Mouse (Mus musculus) CH12.LX (cell line): Measurements from ENCODE around the gene Ptges3. TPM values are rescaled to one million over a fixed set of nuclear protein-coding genes. Genes with fewer than 3 reads are reported as not detected.

Experiments used
- DNase-seq: peaks from one replicate; pipeline ENCODE4 v3.0.0-alpha.2; 2013; ENCODE audit errors: extremely low read depth
- H3K27ac ChIP-seq: 2 replicates; pipeline ENCODE4 v1.5.1; 2012; ENCODE audit warnings: low read depth, mild to moderate bottlenecking, control low read depth, moderate library complexity; ENCODE audit not compliant: insufficient read depth
- H3K27me3 ChIP-seq: replicated peaks from 2 replicates; pipeline ENCODE3; 2012; ENCODE audit warnings: inconsistent platforms
- H3K36me3 ChIP-seq, 2 experiments: replicated peaks in 1 of 2; 2 replicates each; pipeline versions ENCODE3 to v1.6.1; 2012; ENCODE audit warnings: inconsistent platforms in 1 of 2, low read length in 1 of 2, mild to moderate bottlenecking in 1 of 2, mixed read lengths in 1 of 2, moderate library complexity in 1 of 2; ENCODE audit not compliant: control insufficient read depth in 1 of 2, insufficient read depth in 1 of 2
- H3K4me1 ChIP-seq, 2 experiments: 2 replicates each; pipeline ENCODE4 v1.6.1; 2012; ENCODE audit warnings: inconsistent platforms in 1 of 2, moderate library complexity in 1 of 2; ENCODE audit not compliant: insufficient read depth in 2 of 2, control insufficient read depth in 1 of 2
- H3K4me2 ChIP-seq: 2 replicates; pipeline ENCODE4 v1.6.1; 2012; ENCODE audit warnings: low read depth, mild to moderate bottlenecking, control low read depth; ENCODE audit not compliant: poor library complexity, insufficient read depth, severe bottlenecking
- H3K4me3 ChIP-seq, 3 experiments: fragments of 150-350 bp in 1 of 3; sonication (generic) in 1 of 3; replicated peaks in 1 of 3; 2 replicates each; pipeline versions ENCODE3 to v1.5.1; 2011 to 2012; ENCODE audit warnings: low read depth in 2 of 3, low read length in 2 of 3, mild to moderate bottlenecking in 2 of 3, moderate library complexity in 2 of 3, control low read depth in 1 of 3, improper control_type of control experiment in 1 of 3, inconsistent platforms in 1 of 3, mixed read lengths in 1 of 3; ENCODE audit not compliant: poor library complexity in 1 of 3
- H3K79me2 ChIP-seq: replicated peaks from 2 replicates; pipeline ENCODE4 v1.6.1; 2012; ENCODE audit warnings: mild to moderate bottlenecking, moderate library complexity; ENCODE audit not compliant: control insufficient read depth, poor library complexity, insufficient read depth, severe bottlenecking; ENCODE audit errors: extremely low read depth
- H3K9ac ChIP-seq: 2 replicates; pipeline ENCODE4 v1.6.1; 2012; ENCODE audit warnings: low read depth, mild to moderate bottlenecking, control low read depth, moderate library complexity; ENCODE audit not compliant: insufficient read depth
- H3K9me3 ChIP-seq: replicated peaks from 2 replicates; pipeline ENCODE3; 2012; ENCODE audit warnings: low read length, inconsistent platforms, mixed read lengths
- BHLHE40 ChIP-seq: IDR thresholded peaks from 2 replicates; pipeline ENCODE4 v1.6.1; 2011; ENCODE audit warnings: mild to moderate bottlenecking, low read depth, low read length, improper control_type of control experiment
- CHD1 ChIP-seq: IDR thresholded peaks from 2 replicates; pipeline ENCODE4 v1.6.1; 2012; ENCODE audit warnings: low read depth, low read length, improper control_type of control experiment, inconsistent platforms
- CTCF ChIP-seq, 2 experiments: IDR thresholded peaks in 1 of 2; conservative IDR thresholded peaks in 1 of 2; 2 replicates each; pipeline ENCODE4 v1.5.1; 2011 to 2012; ENCODE audit warnings: low read depth in 2 of 2, low read length in 2 of 2, improper control_type of control experiment in 1 of 2, inconsistent platforms in 1 of 2, mild to moderate bottlenecking in 1 of 2, moderate library complexity in 1 of 2
- EP300 ChIP-seq: IDR thresholded peaks from 2 replicates; pipeline ENCODE4 v1.6.1; 2011; ENCODE audit warnings: low read length, improper control_type of control experiment
- GABPA ChIP-seq: IDR thresholded peaks from 2 replicates; pipeline ENCODE4 v1.6.1; 2012; ENCODE audit warnings: low read depth, low read length, improper control_type of control experiment, inconsistent platforms; ENCODE audit not compliant: insufficient replicate concordance
- HCFC1 ChIP-seq: IDR thresholded peaks from 2 replicates; pipeline ENCODE4 v1.6.1; 2012; ENCODE audit warnings: low read depth, mild to moderate bottlenecking, inconsistent platforms, low read length, improper control_type of control experiment
- JUN ChIP-seq: IDR thresholded peaks from 2 replicates; pipeline ENCODE4 v1.6.1; 2011; ENCODE audit warnings: low read depth, mild to moderate bottlenecking, low read length, improper control_type of control experiment, moderate library complexity; ENCODE audit not compliant: insufficient read depth
- JUND ChIP-seq: conservative IDR thresholded peaks from 2 replicates; pipeline ENCODE4 v1.6.1; 2011; ENCODE audit warnings: low read depth, low read length, improper control_type of control experiment
- KAT2A ChIP-seq: IDR thresholded peaks from 2 replicates; pipeline ENCODE4 v1.6.1; 2012; ENCODE audit warnings: low read length, improper control_type of control experiment, inconsistent platforms; ENCODE audit not compliant: insufficient replicate concordance
- MAFK ChIP-seq: IDR thresholded peaks from 2 replicates; pipeline ENCODE4 v1.6.1; 2011; ENCODE audit warnings: low read length, improper control_type of control experiment; ENCODE audit not compliant: insufficient replicate concordance
- MAX ChIP-seq: IDR thresholded peaks from 2 replicates; pipeline ENCODE4 v1.6.1; 2011; ENCODE audit warnings: low read length, improper control_type of control experiment
- MAZ ChIP-seq: IDR thresholded peaks from 2 replicates; pipeline ENCODE4 v1.6.1; 2012; ENCODE audit warnings: low read depth, mild to moderate bottlenecking, inconsistent platforms, low read length, improper control_type of control experiment, moderate library complexity
- MEF2A ChIP-seq: IDR thresholded peaks from 2 replicates; pipeline ENCODE4 v1.6.1; 2014; ENCODE audit warnings: low read depth, mild to moderate bottlenecking, inconsistent platforms, low read length, improper control_type of control experiment, borderline replicate concordance
- NELFE ChIP-seq: IDR thresholded peaks from 2 replicates; pipeline ENCODE4 v1.6.1; 2011; ENCODE audit warnings: low read depth, low read length, improper control_type of control experiment
- PAX5 ChIP-seq: IDR thresholded peaks from 2 replicates; pipeline ENCODE4 v1.6.1; 2012; ENCODE audit warnings: low read length, inconsistent platforms, mixed read lengths
- POLR2A ChIP-seq: IDR thresholded peaks from 2 replicates; pipeline ENCODE4 v1.6.1; 2011; ENCODE audit warnings: low read depth, mild to moderate bottlenecking, improper control_type of control experiment, low read length
- POLR2AphosphoS2 ChIP-seq: IDR thresholded peaks from 2 replicates; pipeline ENCODE4 v1.6.1; 2011; ENCODE audit warnings: low read depth, low read length, improper control_type of control experiment
- RAD21 ChIP-seq: IDR thresholded peaks from 2 replicates; pipeline ENCODE4 v1.6.1; 2011; ENCODE audit warnings: low read depth, mild to moderate bottlenecking, low read length, improper control_type of control experiment, moderate library complexity
- RCOR1 ChIP-seq: conservative IDR thresholded peaks from 2 replicates; pipeline ENCODE4 v1.6.1; 2012; ENCODE audit warnings: low read depth, mild to moderate bottlenecking, inconsistent platforms, low read length, improper control_type of control experiment
- SIN3A ChIP-seq: IDR thresholded peaks from 2 replicates; pipeline ENCODE4 v1.6.1; 2012; ENCODE audit warnings: low read length, improper control_type of control experiment, inconsistent platforms
- TBP ChIP-seq: conservative IDR thresholded peaks from 2 replicates; pipeline ENCODE4 v1.6.1; 2011; ENCODE audit warnings: low read depth, low read length, improper control_type of control experiment
- TCF12 ChIP-seq: IDR thresholded peaks from 2 replicates; pipeline ENCODE4 v1.6.1; 2014; ENCODE audit warnings: low read depth, mild to moderate bottlenecking, inconsistent platforms, low read length, improper control_type of control experiment
- UBTF ChIP-seq: IDR thresholded peaks from 2 replicates; pipeline ENCODE4 v1.6.1; 2012; ENCODE audit warnings: low read depth, mild to moderate bottlenecking, inconsistent platforms, low read length, improper control_type of control experiment, moderate library complexity
- USF1 ChIP-seq: IDR thresholded peaks from 2 replicates; pipeline ENCODE4 v1.6.1; 2014; ENCODE audit warnings: low read depth, mild to moderate bottlenecking, inconsistent platforms, low read length, improper control_type of control experiment
- USF2 ChIP-seq: conservative IDR thresholded peaks from 2 replicates; pipeline ENCODE4 v1.6.1; 2011; ENCODE audit warnings: low read depth, low read length, improper control_type of control experiment
- ZKSCAN1 ChIP-seq: IDR thresholded peaks from 2 replicates; pipeline ENCODE4 v1.6.1; 2012; ENCODE audit warnings: low read depth, inconsistent platforms, low read length, improper control_type of control experiment, borderline replicate concordance
- ZNF384 ChIP-seq: IDR thresholded peaks from 2 replicates; pipeline ENCODE4 v1.6.1; 2012; ENCODE audit warnings: low read depth, low read length, improper control_type of control experiment, inconsistent platforms
- dilution Hi-C: fragments of 300-500 bp; cut with MboI; formaldehyde crosslinking; loops from 2 replicates; pipeline ENCODE4 v1.14.3; 2020; ENCODE audit warnings: low sequenced_read_pairs; ENCODE audit not compliant: extremely low pct_unique_long_range_greater_than_20kb, extremely low pct_ligation_motif_present
- in situ Hi-C: fragments of 300-500 bp; cut with MboI; formaldehyde crosslinking; loops from 3 replicates; pipeline ENCODE4 v1.14.3; 2019; ENCODE audit warnings: low sequenced_read_pairs, low pct_ligation_motif_present, low pct_unique_long_range_greater_than_20kb, mixed read lengths
- polyA plus RNA-seq: library from polyadenylated mRNA; unstranded; fragments of >175 nt; gene quantifications from 2 replicates; pipeline ENCODE4 v1.2.1, GENCODE M21; 2012; ENCODE audit warnings: low read depth; ENCODE audit not compliant: insufficient read length
- total RNA-seq, 2 experiments: library from RNA; depleted of rRNA; stranded (reverse); fragments of 300-350 nt in 1 of 2; fragments of >200 nt in 1 of 2; gene quantifications; 2 replicates each; pipeline ENCODE4 v1.2.3; 2012 to 2014

Gene Ptges3
- total and polyA plus RNA-seq, 3 experiments = 124 to 274 (median 196) TPM

- dilution Hi-C loops (no loop called here), in situ Hi-C loops (no loop called here)
These were observed 17.1 kb upstream of the Ptges3 start for GRCm38 (mm10) chr10:128041636-128042035.

GRCm38 (mm10) chr10:128042466-128042865 is 16.3 kb upstream of the Ptges3 start:
- in situ Hi-C loops = no loop called here
- Histone ChIP-seq H3K4me2 (no peak overlapping the region), H3K4me1 (peaks cover 13 to 62% of the 10 kb centered on the region in 2 experiments), H3K4me3 (no peak overlapping the region), H3K36me3 (peaks cover 59 to 94% of the 10 kb centered on the region in 2 experiments), H3K9ac (no peak overlapping the region), H3K9me3 (no peaks in the 10 kb centered on the region), H3K27me3 (no peaks in the 10 kb centered on the region)
- no peak for DNase-seq
- TF ChIP-seq TCF12 = no peak
- no peak for TF ChIP-seq JUND
- no peak for TF ChIP-seq KAT2A
- no peak for TF ChIP-seq JUN
- TF ChIP-seq ZNF384 = no peak
- no peak for TF ChIP-seq SIN3A
- no peak for TF ChIP-seq UBTF
- no peak for TF ChIP-seq RCOR1
- no peak for TF ChIP-seq EP300
- TF ChIP-seq RAD21 = no peak
- no peak for TF ChIP-seq MAFK
- TF ChIP-seq HCFC1 = no peak
- no peak for TF ChIP-seq POLR2AphosphoS2
- TF ChIP-seq, all 38 proteins: peak for 0
- dilution Hi-C loops = no loop called here
- Histone ChIP-seq H3K79me2 (peaks cover 90% of the 10 kb centered on the region), H3K27ac (no peak overlapping the region)

More at GRCm38 (mm10) chr10:128041636-128042035, 17.1 kb upstream of the Ptges3 start:
- Histone ChIP-seq H3K36me3 (peaks cover 58 to 93% of the 10 kb centered on the region in 2 experiments), H3K27me3 (no peaks in the 10 kb centered on the region), H3K4me2 (no peak overlapping the region), H3K4me1 (peaks cover 13 to 62% of the 10 kb centered on the region in 2 experiments), H3K9ac (no peak overlapping the region), H3K27ac (no peak overlapping the region), H3K79me2 (peaks cover 94% of the 10 kb centered on the region), H3K4me3 (no peak overlapping the region), H3K9me3 (no peaks in the 10 kb centered on the region)
- DNase-seq = no peak
- no peak for TF ChIP-seq JUND
- no peak for TF ChIP-seq ZNF384
- TF ChIP-seq USF1 = no peak
- no peak for TF ChIP-seq ZKSCAN1
- no peak for TF ChIP-seq SIN3A
- TF ChIP-seq MAZ = no peak
- TF ChIP-seq POLR2A = no peak; the same call in 1 of the 2 replicates
- TF ChIP-seq JUN = no peak
- no peak for TF ChIP-seq MEF2A
- no peak for TF ChIP-seq TBP
- no peak for TF ChIP-seq EP300
- no peak for TF ChIP-seq GABPA
- TF ChIP-seq HCFC1 = no peak
- TF ChIP-seq USF2 = no peak
- no peak for TF ChIP-seq NELFE
- TF ChIP-seq CTCF (conservative IDR thresholded peaks at IDR 0.05 in 1 of 2, IDR thresholded peaks at IDR 0.05 in 1 of 2; ENCODE audit: low read depth in 2 of 2, low read length in 2 of 2) = no peak
- TF ChIP-seq MAX = no peak
- TF ChIP-seq PAX5 = no peak
- no peak for TF ChIP-seq CHD1
- no peak for TF ChIP-seq BHLHE40
